Mouse (Mus musculus) liver, embryonic 14.5 days (tissue): Measurements from ENCODE around the gene Spon1. TPM values are rescaled to one million over a fixed set of nuclear protein-coding genes. Genes with fewer than 3 reads are reported as not detected.

Experiments used
- ATAC-seq: fragments of 200-750 bp; cut with Nextera tagmentation; 2 replicates; pipeline ENCODE4 v1.8.0; 2017; ENCODE audit warnings: moderate number of reproducible peaks, mild to moderate bottlenecking, moderate library complexity; ENCODE audit not compliant: insufficient read depth
- DNase-seq, 3 experiments: peaks; one replicate each; pipeline ENCODE4 v3.0.0-alpha.2; 2012 to 2013; ENCODE audit warnings: low read depth in 3 of 3, low spot score in 3 of 3
- H3K27ac ChIP-seq: fragments of 300-500 bp; sonication (generic); 2 replicates; pipeline ENCODE4 v1.5.1; 2014; ENCODE audit warnings: moderate library complexity, mild to moderate bottlenecking, control low read depth, inconsistent platforms
- H3K27me3 ChIP-seq: fragments of 300-500 bp; sonication (generic); 2 replicates; pipeline ENCODE4 v1.6.1; 2014; ENCODE audit warnings: mild to moderate bottlenecking, low read length, moderate library complexity; ENCODE audit not compliant: control insufficient read depth, insufficient read depth
- H3K36me3 ChIP-seq: fragments of 300-500 bp; sonication (generic); replicated peaks from 2 replicates; pipeline ENCODE4 v1.6.1; 2014; ENCODE audit warnings: low read depth; ENCODE audit not compliant: control insufficient read depth, insufficient read depth
- H3K4me1 ChIP-seq, 2 experiments: fragments of 200-500 bp in 1 of 2; fragments of 300-500 bp in 1 of 2; sonication (generic) in 1 of 2; replicated peaks; 2 replicates each; pipeline ENCODE4 v1.6.1; 2012 to 2014; ENCODE audit warnings: antibody characterized with exemption in 1 of 2, inconsistent platforms in 1 of 2, low read length in 1 of 2; ENCODE audit not compliant: control insufficient read depth in 2 of 2, insufficient read depth in 2 of 2
- H3K4me2 ChIP-seq: fragments of 300-500 bp; sonication (generic); 2 replicates; pipeline ENCODE4 v1.6.1; 2014; ENCODE audit warnings: low read depth, mild to moderate bottlenecking, control low read depth, moderate library complexity
- H3K4me3 ChIP-seq, 2 experiments: fragments of 200-500 bp in 1 of 2; fragments of 300-500 bp in 1 of 2; sonication (generic) in 1 of 2; 2 replicates each; pipeline ENCODE4 v1.5.1; 2012 to 2014; ENCODE audit warnings: low read depth in 2 of 2, low read length in 2 of 2, mild to moderate bottlenecking in 2 of 2, control low read depth in 1 of 2, inconsistent platforms in 1 of 2, moderate library complexity in 1 of 2; ENCODE audit not compliant: insufficient read depth in 1 of 2
- H3K9ac ChIP-seq: fragments of 300-500 bp; sonication (generic); replicated peaks from 2 replicates; pipeline ENCODE4 v1.6.1; 2014; ENCODE audit warnings: mild to moderate bottlenecking, control low read depth, moderate library complexity
- H3K9me3 ChIP-seq: fragments of 300-500 bp; sonication (generic); 2 replicates; pipeline ENCODE4 v1.6.1; 2016; ENCODE audit warnings: low read length, mixed read lengths; ENCODE audit not compliant: control insufficient read depth
- CTCF ChIP-seq: IDR thresholded peaks from 2 replicates; pipeline ENCODE4 v1.5.1; 2016; ENCODE audit warnings: antibody characterized with exemption, low read depth, control low read depth
- EP300 ChIP-seq: IDR thresholded peaks from 2 replicates; pipeline ENCODE4 v1.6.1; 2016; ENCODE audit warnings: antibody characterized with exemption, low read depth
- WGBS: fragments of 180-500 bp; shearing (Covaris S2); extraction: QIAGEN DNeasy Blood & Tissue Kit; methylation state at CpG from one replicate; pipeline ENCODE4 v1.1.7; 2014; ENCODE audit not compliant: insufficient replicate concordance; 5-methylcytosine and 5-hydroxymethylcytosine counted together
- polyA plus RNA-seq, 2 experiments: library from polyadenylated mRNA; depleted of rRNA in 1 of 2; stranded (reverse) in 1 of 2; unstranded in 1 of 2; fragments of >200 nt; fragmentation: Nextera tagmentation in 1 of 2; extraction: Ambion mirVana in 1 of 2; gene quantifications; 2 replicates each; pipeline versions ENCODE4 v1.2.1 to v1.2.3; 2012 to 2014

The Spon1 gene
- polyA plus RNA-seq, 2 experiments, result 0.36 to 0.39 TPM

- Histone ChIP-seq H3K36me3 (no peaks in the 10 kb centered on the region), H3K9me3 (no peaks in the 10 kb centered on the region), H3K27me3 (no peaks in the 10 kb centered on the region), H3K9ac (no peak overlapping the region), H3K27ac (no peak overlapping the region), H3K4me3 (no peak overlapping the region), H3K4me2 (no peak overlapping the region), H3K4me1 (peaks cover 0 to 4% of the 10 kb centered on the region in 2 experiments; a peak in 1 of 4 replicates)
- TF ChIP-seq EP300, result no peak
- TF ChIP-seq CTCF, result no peak
- DNase-seq (peak in 1 of 3 experiments; percentile 4), ATAC-seq (peak; percentile 62; the same call in 1 of the 2 replicates)
- WGBS, result 28% methylated on average over 3 of the region's 3 CpGs
Measured at GRCm38 (mm10) chr7:113846553-113846952, 80.8 kb downstream of the Spon1 start.

GRCm38 (mm10) chr7:113847041-113847819, 81.4 kb downstream of the Spon1 start:
- peaks cover 0 to 4% of the 10 kb centered on the region in 2 experiments; a peak in 1 of 4 replicates for H3K4me1 ChIP-seq
- no peak for TF ChIP-seq EP300
- no peak for TF ChIP-seq CTCF
- WGBS, result 24% methylated on average over 7 of the region's 7 CpGs
- no peaks in the 10 kb centered on the region for H3K27me3 ChIP-seq
- H3K27ac ChIP-seq, result no peak overlapping the region
- H3K4me2 ChIP-seq, result no peak overlapping the region
- H3K9me3 ChIP-seq, result no peaks in the 10 kb centered on the region
- H3K36me3 ChIP-seq, result no peaks in the 10 kb centered on the region
- ATAC-seq, result no peak
- no peak for DNase-seq
- H3K4me3 ChIP-seq, result no peak overlapping the region
- H3K9ac ChIP-seq, result no peak overlapping the region

GRCm38 (mm10) chr7:113850389-113850788, 84.6 kb downstream of the Spon1 start:
- Histone ChIP-seq H3K9ac (no peak overlapping the region), H3K9me3 (no peaks in the 10 kb centered on the region), H3K4me2 (no peak overlapping the region), H3K27ac (no peak overlapping the region), H3K4me3 (no peak overlapping the region), H3K27me3 (no peaks in the 10 kb centered on the region), H3K36me3 (no peaks in the 10 kb centered on the region), H3K4me1 (peaks cover 0 to 4% of the 10 kb centered on the region in 2 experiments; a peak in 1 of 4 replicates)
- ATAC-seq (no peak), DNase-seq (no peak)
- 49% methylated on average over 4 of the region's 4 CpGs for WGBS
- TF ChIP-seq CTCF, result no peak
- TF ChIP-seq EP300, result no peak

- Histone ChIP-seq H3K27ac (no peak overlapping the region), H3K4me2 (no peak overlapping the region), H3K9ac (no peak overlapping the region), H3K4me1 (no peaks in the 10 kb centered on the region), H3K36me3 (no peaks in the 10 kb centered on the region), H3K27me3 (no peaks in the 10 kb centered on the region), H3K9me3 (no peaks in the 10 kb centered on the region), H3K4me3 (no peak overlapping the region)
- TF ChIP-seq EP300 (no peak), CTCF (no peak)
- no peak for ATAC-seq
- no peak for DNase-seq
- WGBS, result 55% methylated on average over 4 of the region's 4 CpGs
Measured at GRCm38 (mm10) chr7:113855396-113855795, 89.6 kb downstream of the Spon1 start.

DNA sequence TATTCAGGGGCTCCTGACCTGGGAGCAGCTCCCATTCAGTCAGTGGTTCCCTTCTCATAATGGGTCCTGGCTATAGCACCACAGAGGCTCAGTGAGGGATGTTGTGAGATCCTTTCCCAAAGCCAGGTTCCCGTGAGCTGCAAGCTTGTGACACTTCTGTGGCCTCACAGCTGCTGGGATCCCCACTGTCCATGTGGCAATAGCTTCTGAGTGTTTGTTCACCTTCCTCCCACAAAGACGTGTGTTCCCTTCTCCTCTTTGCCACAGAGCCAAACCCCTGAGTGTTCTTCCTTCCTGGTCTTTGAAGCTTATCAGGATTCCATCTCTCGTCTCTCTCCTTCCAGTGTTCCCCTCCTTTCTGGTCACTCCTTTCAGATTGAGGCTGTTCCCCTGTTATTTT, 90.3 kb downstream of the Spon1 start:
- no peak for ATAC-seq

More for the DNA sequence above, 90.3 kb downstream of the Spon1 start:
- H3K9ac ChIP-seq, result no peak overlapping the region
- H3K27ac ChIP-seq, result no peak overlapping the region
- no peak for DNase-seq
- TF ChIP-seq EP300, result no peak
- TF ChIP-seq CTCF, result no peak
- no peaks in the 10 kb centered on the region for H3K9me3 ChIP-seq
- H3K4me3 ChIP-seq, result no peak overlapping the region
- H3K36me3 ChIP-seq, result no peaks in the 10 kb centered on the region
- no peaks in the 10 kb centered on the region for H3K4me1 ChIP-seq
- WGBS, result 15% methylated on average over 3 of the region's 3 CpGs
- no peaks in the 10 kb centered on the region for H3K27me3 ChIP-seq
- no peak overlapping the region for H3K4me2 ChIP-seq
